Mouse (Mus musculus): ENCODE results near the gene Depdc1a. TPM values are rescaled to one million over a fixed set of nuclear protein-coding genes. Genes with fewer than 3 reads are reported as not detected.

Gene Depdc1a
- polyA plus RNA-seq, 1 experiment: 0.03 TPM

DNA sequence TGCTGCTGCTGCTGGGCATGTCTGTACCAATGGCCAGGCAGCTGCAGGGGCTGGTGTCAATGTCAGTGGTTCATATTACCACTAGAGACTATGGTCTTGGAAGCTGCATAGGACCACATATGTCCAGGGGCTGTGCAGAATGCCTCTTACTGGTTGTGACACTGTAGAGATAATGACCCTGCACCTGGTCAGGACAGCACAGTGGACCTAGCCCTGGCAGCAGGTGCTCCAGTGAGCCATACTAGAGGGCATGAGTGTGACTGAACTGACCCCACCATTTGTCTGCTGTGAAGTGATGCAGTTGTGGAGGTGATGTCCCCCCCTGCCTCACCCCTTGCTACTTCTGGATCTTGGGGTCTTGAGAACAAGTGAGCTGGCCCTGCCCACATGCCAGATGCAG lies 55.0 kb downstream of the Depdc1a start:
- TF ChIP-seq CTCF (IDR thresholded peaks at IDR 0.05; ENCODE audit: borderline replicate concordance, insufficient read depth, low read depth, low read length): no peak
- TF ChIP-seq POLR2A (IDR thresholded peaks at IDR 0.05; ENCODE audit: borderline replicate concordance, insufficient read depth, low read length): no peak
- Histone ChIP-seq H3K4me3 (replicated peaks; ENCODE audit: insufficient read depth, low read depth, low read length) (no peak overlapping the region), H3K27ac (ENCODE audit: insufficient read depth, low read length) (no peak overlapping the region), H3K4me1 (ENCODE audit: control insufficient read depth, insufficient read depth, low read length) (no peaks in the 10 kb centered on the region), H3K27me3 (ENCODE audit: control insufficient read depth, insufficient read depth, low read length) (no peaks in the 10 kb centered on the region)
- DNase-seq: no peak

Other genes starting within 250 kb of the Depdc1a start
- gene Rpe65, start 103.7 kb downstream of the Depdc1a start, polyA plus RNA-seq (2012; rRNA removed): 0.23 and 0.24 TPM in 2 replicates